Mouse (Mus musculus) midbrain, embryonic 10.5 days (tissue): ENCODE data around the gene Tbcel. TPM values are rescaled to one million over a fixed set of nuclear protein-coding genes. Genes with fewer than 3 reads are reported as not detected.
A peak's percentile ranks its signal among the peaks of the same experiment; 100 is the strongest.

ENCODE experiments used
- DNase-seq: peaks from one replicate; pipeline ENCODE4 v3.0.0-alpha.2; 2017; ENCODE audit warnings: low spot score
- H3K27ac ChIP-seq: fragments of 300-500 bp; sonication (generic); replicated peaks from 2 replicates; pipeline ENCODE4 v1.5.1; 2016; ENCODE audit warnings: mild to moderate bottlenecking
- H3K27me3 ChIP-seq: fragments of 300-500 bp; sonication (generic); 2 replicates; pipeline ENCODE4 v1.6.1; 2016; ENCODE audit warnings: low read depth, mild to moderate bottlenecking; ENCODE audit not compliant: poor library complexity, severe bottlenecking
- H3K36me3 ChIP-seq: fragments of 300-500 bp; sonication (generic); 2 replicates; pipeline ENCODE4 v1.6.1; 2016; ENCODE audit warnings: mild to moderate bottlenecking, moderate library complexity
- H3K4me1 ChIP-seq: fragments of 300-500 bp; sonication (generic); 2 replicates; pipeline ENCODE4 v1.6.1; 2016
- H3K4me3 ChIP-seq: fragments of 300-500 bp; sonication (generic); 2 replicates; pipeline ENCODE4 v1.5.1; 2016; ENCODE audit warnings: mild to moderate bottlenecking, moderate library complexity
- H3K9me3 ChIP-seq: fragments of 300-500 bp; sonication (generic); replicated peaks from 2 replicates; pipeline ENCODE4 v1.6.1; 2016; ENCODE audit warnings: mild to moderate bottlenecking
- WGBS: fragments of 180-500 bp; shearing (Covaris S2); methylation state at CpG from one replicate; pipeline ENCODE4 v1.1.7; 2016; 5-methylcytosine and 5-hydroxymethylcytosine counted together
- polyA plus RNA-seq: library from polyadenylated mRNA; unstranded; fragments of >200 nt; fragmentation: Nextera tagmentation; extraction: Ambion mirVana; gene quantifications from 2 replicates; pipeline ENCODE4 v1.2.1, GENCODE M21; 2016

Tbcel gene
- polyA plus RNA-seq, 1 experiment from 2014 or later: 3.7 TPM

DNA sequence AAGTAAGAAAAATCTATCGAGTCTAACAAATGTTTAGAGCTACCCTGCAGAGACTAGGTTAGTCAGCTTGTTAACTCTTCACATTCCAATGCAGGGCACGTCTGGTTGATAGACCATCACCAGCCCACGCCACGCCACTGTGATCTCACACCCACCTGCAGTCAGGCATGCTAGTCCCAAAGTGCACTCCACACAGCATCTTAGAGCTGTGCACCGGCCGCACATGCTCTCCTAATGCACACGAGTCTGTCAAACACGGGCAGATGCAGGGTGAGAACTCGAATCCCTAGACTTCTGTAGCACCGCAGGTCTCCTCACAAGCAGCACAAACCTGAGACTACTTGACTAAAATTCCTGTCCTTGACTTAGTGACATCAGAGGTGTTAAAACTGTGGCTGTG, 47.3 kb downstream of the Tbcel start:
- Histone ChIP-seq H3K4me1 (peaks cover 20% of the 10 kb centered on the region), H3K36me3 (0 out of 2 replicates have a peak, but pooled peaks cover under 1% of the 10 kb centered on the region), H3K9me3 (no peaks in the 10 kb centered on the region), H3K27ac (no peak overlapping the region), H3K4me3 (no peak overlapping the region), H3K27me3 (no peaks in the 10 kb centered on the region)
- 91% methylated on average over 10 of the region's 10 CpGs for WGBS
- no peak for DNase-seq

DNA sequence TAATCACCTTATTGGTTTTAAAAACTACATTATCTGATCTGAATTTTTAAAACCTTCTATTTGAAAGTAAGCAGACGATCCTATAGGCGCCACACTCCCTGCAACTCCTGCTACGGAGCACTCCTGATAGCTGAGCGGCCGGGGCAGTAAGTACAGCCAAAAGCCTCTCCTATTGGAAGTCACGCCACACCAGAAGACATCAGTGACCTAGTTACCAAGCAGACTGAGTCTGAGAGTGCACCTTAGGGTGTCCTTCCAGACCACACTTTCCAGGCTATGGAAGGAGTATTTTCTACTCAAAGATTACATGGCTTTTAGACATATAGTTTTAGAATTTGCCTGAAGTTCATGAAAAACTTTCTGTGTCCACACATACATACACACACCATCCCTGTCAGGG, 47.9 kb downstream of the Tbcel start:
- DNase-seq: no peak
- Histone ChIP-seq H3K9me3 (no peaks in the 10 kb centered on the region), H3K4me1 (peaks cover 20% of the 10 kb centered on the region), H3K36me3 (no peaks in the 10 kb centered on the region), H3K27ac (no peak overlapping the region), H3K4me3 (no peak overlapping the region), H3K27me3 (no peaks in the 10 kb centered on the region)
- WGBS: 90% methylated on average over 6 of the region's 6 CpGs

DNA sequence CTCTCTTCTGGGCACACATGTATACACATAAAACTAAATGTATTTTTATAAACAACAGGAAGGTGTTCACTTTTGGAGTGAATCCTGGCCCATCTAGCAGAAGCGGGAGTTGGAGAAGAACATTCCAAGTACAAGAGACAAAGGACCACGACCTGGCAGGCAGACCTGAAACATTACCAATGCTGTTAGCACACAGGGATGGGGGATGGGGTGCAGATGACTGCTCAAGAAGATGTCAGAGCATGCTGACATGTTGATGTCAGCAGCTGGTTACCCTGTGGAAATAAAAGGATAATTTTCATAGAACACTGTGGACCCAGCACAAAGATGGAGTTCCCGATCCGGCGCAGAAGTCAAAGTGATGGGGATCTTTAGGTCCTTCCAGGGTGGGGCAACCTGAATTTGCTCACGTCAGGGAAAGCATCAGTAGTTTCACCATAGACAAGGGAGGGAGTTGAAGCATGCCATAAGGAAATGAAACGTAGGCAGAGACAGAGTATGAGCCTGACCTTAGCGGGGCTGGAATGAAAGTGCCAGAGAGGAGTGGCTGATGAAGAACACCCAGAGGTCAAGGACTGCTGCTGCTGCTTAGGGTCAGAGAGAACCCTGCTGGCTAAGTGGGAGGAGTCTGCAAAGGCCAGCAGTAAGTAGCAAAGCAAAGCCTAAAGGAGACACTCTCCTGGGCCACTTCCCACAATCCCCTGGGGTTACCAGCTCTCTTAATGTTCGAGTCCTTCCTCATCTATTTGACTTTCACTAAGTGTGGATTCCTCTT, 48.7 kb downstream of the Tbcel start:
- Histone ChIP-seq H3K27me3 (no peaks in the 10 kb centered on the region), H3K36me3 (no peaks in the 10 kb centered on the region), H3K4me1 (peaks cover 20% of the 10 kb centered on the region), H3K9me3 (no peaks in the 10 kb centered on the region), H3K4me3 (no peak overlapping the region), H3K27ac (no peak overlapping the region)
- 81% methylated on average over 9 of the region's 9 CpGs for WGBS
- DNase-seq: no peak

DNA sequence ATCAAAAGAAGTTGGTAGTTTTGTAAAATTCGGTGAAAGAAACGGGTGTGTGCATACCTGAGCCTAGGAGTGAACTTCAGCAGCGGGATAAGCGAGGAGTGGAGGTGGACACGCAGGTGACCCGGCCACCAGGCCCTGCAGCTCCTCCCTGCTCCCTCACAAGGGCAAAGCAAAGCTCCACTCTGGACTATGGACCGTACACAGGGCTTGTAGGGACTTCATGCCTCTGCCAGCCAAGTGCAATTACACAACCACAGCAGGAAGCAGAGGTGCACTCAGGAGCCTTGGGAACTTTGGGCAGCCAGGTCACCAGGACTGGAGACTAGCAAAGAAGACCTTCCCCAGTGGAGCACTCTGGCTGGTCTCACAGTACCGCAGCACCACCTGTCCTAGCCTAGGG, 50.1 kb downstream of the Tbcel start:
- H3K27ac ChIP-seq: no peak overlapping the region
- no peaks in the 10 kb centered on the region for H3K36me3 ChIP-seq
- H3K27me3 ChIP-seq: no peaks in the 10 kb centered on the region
- no peak overlapping the region for H3K4me3 ChIP-seq
- no peak for DNase-seq
- no peaks in the 10 kb centered on the region for H3K9me3 ChIP-seq
- 93% methylated on average over 8 of the region's 8 CpGs for WGBS
- H3K4me1 ChIP-seq: peaks cover 11% of the 10 kb centered on the region

DNA sequence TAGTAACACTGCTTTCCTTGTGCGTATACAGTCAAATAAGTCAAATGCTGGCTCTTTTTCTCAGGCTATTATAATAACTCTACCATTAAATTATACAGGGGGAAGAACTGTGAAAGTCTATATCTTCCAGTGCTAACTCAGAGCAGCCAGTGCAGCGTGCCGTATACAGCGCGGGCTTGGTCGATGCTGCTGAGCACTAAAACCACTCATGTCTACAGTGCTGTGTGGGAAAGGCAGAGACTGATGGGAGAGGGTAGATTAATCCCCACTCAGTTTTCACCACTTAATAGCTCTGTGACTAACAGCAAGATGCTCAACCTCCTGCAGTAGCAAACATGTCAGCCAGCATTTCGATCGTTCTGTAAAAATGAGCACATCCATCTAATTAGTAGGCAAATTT, 53.2 kb downstream of the Tbcel start:
- Histone ChIP-seq H3K27me3 (no peaks in the 10 kb centered on the region), H3K27ac (no peak overlapping the region), H3K4me1 (peaks cover 4% of the 10 kb centered on the region), H3K4me3 (no peak overlapping the region), H3K36me3 (peaks cover 24% of the 10 kb centered on the region), H3K9me3 (no peaks in the 10 kb centered on the region)
- DNase-seq: no peak
- 94% methylated on average over 8 of the region's 8 CpGs for WGBS

DNA sequence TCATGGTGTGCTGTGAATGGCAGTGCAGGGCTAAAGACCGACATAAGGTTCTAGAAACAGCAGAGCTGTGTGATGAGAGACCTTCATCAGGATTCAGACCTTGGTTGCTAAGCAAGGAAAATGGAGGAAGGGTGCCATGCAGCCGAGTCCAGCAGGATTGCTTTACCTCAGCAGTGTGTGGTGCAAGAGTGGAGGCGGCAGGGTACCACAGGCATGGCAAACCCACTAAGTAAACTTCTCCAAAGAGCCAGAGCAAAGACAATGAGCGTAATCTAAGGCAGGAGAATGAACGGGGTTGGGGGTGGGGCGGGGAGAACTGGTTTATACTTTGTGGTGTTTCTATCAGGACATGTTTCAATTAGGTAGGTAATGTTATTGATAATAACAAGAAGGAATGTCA, 58.6 kb downstream of the Tbcel start:
- 92% methylated on average over 6 of the region's 6 CpGs for WGBS
- H3K27me3 ChIP-seq: no peaks in the 10 kb centered on the region
- H3K4me1 ChIP-seq: no peaks in the 10 kb centered on the region; the same call in 1 of the 2 replicates
- H3K9me3 ChIP-seq: no peaks in the 10 kb centered on the region
- H3K4me3 ChIP-seq: no peak overlapping the region
- H3K27ac ChIP-seq: no peak overlapping the region
- peaks cover 65% of the 10 kb centered on the region for H3K36me3 ChIP-seq
- no peak for DNase-seq

DNA sequence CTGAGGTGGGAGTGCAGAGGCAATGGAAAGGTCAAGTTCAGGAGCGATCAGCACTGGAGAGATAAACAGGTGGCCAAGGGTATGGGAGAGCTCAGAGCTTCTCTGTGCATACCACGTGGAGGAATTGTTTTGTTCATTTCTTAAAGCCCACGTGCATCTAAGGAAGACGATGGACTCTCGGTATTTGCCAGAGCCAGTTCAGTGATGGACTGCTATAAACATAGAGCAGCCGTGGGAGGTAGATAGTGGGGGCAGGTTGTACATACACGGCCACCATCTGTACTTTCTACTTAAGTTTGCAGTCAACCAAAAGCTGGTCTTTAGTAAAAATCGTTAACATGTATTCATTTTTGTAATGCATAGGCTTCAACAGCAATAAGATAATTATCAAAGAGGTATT, 65.5 kb downstream of the Tbcel start:
- WGBS: 94% methylated on average over 8 of the region's 8 CpGs
- Histone ChIP-seq H3K9me3 (no peaks in the 10 kb centered on the region), H3K27ac (no peak overlapping the region), H3K4me1 (peaks cover 11% of the 10 kb centered on the region), H3K4me3 (no peak overlapping the region), H3K36me3 (peaks cover 87% of the 10 kb centered on the region), H3K27me3 (no peaks in the 10 kb centered on the region)
- no peak for DNase-seq

DNA sequence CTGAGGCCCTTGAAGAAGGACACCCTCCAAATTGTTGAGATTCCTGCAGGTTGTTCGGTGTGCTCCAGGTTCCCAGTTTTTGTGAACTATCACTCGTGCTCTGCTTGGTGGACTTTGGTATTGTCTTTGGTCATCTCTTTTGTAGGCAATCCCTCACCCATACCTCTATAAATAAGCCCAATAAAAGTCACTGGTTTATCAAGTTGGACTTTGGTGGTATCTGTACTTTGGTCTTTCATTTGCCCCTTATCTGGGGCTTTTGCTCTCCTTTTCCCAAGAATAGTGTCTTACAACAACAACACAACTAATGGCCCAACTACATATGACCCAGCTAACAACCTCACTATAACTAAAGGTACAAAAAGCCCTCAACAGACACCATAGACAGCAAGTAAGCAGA, 66.4 kb downstream of the Tbcel start:
- WGBS: 94% methylated on average over 2 of the region's 2 CpGs
- Histone ChIP-seq H3K9me3 (no peaks in the 10 kb centered on the region), H3K4me1 (peaks cover 11% of the 10 kb centered on the region), H3K4me3 (no peak overlapping the region), H3K27ac (no peak overlapping the region), H3K36me3 (peaks cover 93% of the 10 kb centered on the region), H3K27me3 (no peaks in the 10 kb centered on the region)
- no peak for DNase-seq

DNA sequence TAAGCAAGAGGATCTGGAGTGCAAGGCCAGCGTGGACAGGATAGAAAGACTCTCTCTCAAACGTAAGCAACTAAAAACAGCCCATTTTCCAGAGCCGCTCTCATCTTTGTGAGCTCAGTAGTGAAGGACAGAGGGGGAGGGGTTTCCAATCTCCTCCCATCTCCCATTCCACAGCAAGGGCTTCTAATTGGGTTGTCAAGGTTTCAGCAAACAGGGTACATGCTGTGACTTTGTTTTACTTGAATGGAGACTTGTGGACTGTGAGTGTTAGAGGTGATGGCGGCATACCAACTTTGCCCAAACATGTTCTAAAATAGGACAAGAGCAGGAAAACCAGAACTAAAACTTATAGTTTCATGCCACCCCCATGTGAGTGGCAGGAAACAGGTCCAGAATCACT, 68.2 kb downstream of the Tbcel start:
- Histone ChIP-seq H3K36me3 (peaks cover 97% of the 10 kb centered on the region), H3K27me3 (no peaks in the 10 kb centered on the region), H3K4me1 (peaks cover 11% of the 10 kb centered on the region), H3K9me3 (no peaks in the 10 kb centered on the region), H3K4me3 (no peak overlapping the region), H3K27ac (no peak overlapping the region)
- DNase-seq: no peak
- 24% methylated on average over 4 of the region's 4 CpGs for WGBS

DNA sequence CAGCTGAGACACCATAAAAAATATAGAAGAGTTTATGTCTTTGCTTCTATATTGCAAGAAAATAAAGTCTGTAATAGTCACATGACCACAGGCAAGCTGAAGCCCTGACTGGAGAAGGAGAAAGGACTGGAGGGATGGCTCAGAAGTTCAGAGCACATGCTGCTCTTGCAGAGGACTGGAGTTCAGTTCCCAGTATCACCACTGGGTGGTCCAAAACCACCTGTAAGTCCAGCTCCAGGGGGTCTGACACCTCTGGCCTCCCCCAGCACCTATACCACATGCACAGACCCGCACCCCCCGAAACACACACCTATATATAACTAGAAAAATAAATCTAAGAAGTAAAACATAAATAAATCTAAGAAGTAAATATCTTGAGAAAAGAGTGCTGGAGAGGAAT, 75.5 kb downstream of the Tbcel start:
- Histone ChIP-seq H3K9me3 (no peaks in the 10 kb centered on the region), H3K27ac (no peak overlapping the region), H3K27me3 (no peaks in the 10 kb centered on the region), H3K4me1 (peaks cover 17% of the 10 kb centered on the region), H3K36me3 (peaks cover 85% of the 10 kb centered on the region), H3K4me3 (no peak overlapping the region)
- no peak for DNase-seq
- WGBS: 90% methylated on average over 2 of the region's 2 CpGs

DNA sequence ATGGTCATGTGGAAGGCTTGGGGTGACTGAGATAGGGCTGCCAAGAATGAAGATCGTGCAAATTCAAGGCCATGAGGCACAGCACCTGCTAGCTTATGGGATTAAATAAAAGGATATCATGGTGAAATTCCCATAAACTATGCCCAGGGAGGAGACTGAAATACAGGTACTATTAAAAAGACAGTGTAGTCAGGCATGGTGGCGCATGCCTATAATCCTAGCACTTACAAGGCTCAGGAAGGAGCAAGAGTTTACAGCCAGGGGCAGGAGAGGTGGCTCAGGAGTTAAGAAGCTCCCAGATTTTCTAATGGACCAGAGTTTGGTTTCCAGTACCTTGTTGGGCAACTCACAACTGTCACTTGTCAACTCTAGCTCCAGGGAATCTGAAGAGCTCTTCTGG, 76.0 kb downstream of the Tbcel start:
- no peaks in the 10 kb centered on the region for H3K9me3 ChIP-seq
- peaks cover 22% of the 10 kb centered on the region for H3K4me1 ChIP-seq
- H3K27me3 ChIP-seq: no peaks in the 10 kb centered on the region
- WGBS: 91% methylated on average over 2 of the region's 2 CpGs
- no peak overlapping the region for H3K27ac ChIP-seq
- H3K36me3 ChIP-seq: peaks cover 79% of the 10 kb centered on the region
- no peak for DNase-seq
- H3K4me3 ChIP-seq: no peak overlapping the region

DNA sequence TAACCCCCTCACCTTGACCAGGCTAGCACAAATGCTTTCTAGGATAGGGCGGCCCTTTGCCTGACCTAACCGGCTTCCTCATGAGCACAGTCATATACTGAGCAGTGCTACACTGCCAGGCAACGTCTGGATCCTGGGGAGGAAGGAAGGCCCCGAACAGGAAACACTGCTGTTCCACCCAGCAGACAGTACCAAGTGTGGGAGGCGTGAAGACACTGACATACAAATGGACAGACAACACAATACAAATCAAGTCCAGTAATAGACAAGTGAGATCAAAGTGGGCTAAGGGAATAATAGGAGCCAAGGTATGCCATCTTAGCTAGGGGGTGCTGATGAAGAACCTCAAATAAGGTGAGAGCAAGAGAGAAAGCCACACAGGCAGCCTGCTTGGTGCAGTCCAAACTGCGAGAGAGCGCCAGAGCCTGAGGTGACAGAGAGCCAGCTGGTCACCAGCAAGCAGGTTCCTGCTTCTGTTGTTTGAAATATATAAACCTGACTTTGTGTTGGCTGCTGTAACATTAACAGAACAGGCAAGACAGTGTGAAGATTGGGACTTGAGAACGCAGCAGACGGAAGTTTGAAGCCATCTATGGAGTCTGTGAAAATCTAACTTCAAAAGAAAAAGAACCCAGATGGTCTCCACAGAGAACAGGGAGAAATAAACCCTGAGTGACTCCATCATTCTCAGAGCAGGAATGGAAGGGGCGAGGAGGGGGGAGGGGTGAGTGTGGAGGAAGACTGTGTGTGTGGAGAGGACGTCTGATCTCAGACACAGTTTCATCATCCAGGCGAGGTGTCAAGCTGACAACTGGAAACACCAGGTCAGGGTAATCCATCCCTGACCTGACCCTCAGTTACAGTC, 79.3 kb downstream of the Tbcel start:
- H3K27me3 ChIP-seq: no peaks in the 10 kb centered on the region
- H3K36me3 ChIP-seq: peaks cover 61% of the 10 kb centered on the region
- DNase-seq: no peak
- no peaks in the 10 kb centered on the region for H3K9me3 ChIP-seq
- peaks cover 33% of the 10 kb centered on the region for H3K4me1 ChIP-seq
- H3K27ac ChIP-seq: peak overlapping the region; percentile 79
- H3K4me3 ChIP-seq: no peak overlapping the region
- WGBS: 85% methylated on average over 12 of the region's 12 CpGs
